Mouse (Mus musculus): ENCODE results near the gene Edc3. TPM values are rescaled to one million over a fixed set of nuclear protein-coding genes. Genes with fewer than 3 reads are reported as not detected.

The Edc3 gene
- polyA plus RNA-seq, 1 experiment from 2014 or later = 21.2 TPM

Other genes starting within 250 kb of the Edc3 start
- 11.8 and 12.3 TPM in 2 replicates for gene Scamp5, start 240.5 kb upstream of the Edc3 start, polyA plus RNA-seq (2016; fragmentation: Nextera tagmentation; extraction: Ambion mirVana)
- 12.9 and 14.2 TPM in 2 replicates for gene Rpp25, start 204.5 kb upstream of the Edc3 start, polyA plus RNA-seq (2016; fragmentation: Nextera tagmentation; extraction: Ambion mirVana)
- gene Cox5a, start 187.3 kb upstream of the Edc3 start, polyA plus RNA-seq (2016; fragmentation: Nextera tagmentation; extraction: Ambion mirVana) = 1,377 and 1,385 TPM in 2 replicates
- 12.8 TPM in 2 replicates for gene Fam219b, start 171.0 kb upstream of the Edc3 start, polyA plus RNA-seq (2016; fragmentation: Nextera tagmentation; extraction: Ambion mirVana)
- gene Mpi, start 155.8 kb upstream of the Edc3 start, polyA plus RNA-seq (2016; fragmentation: Nextera tagmentation; extraction: Ambion mirVana) = 75.6 and 82.6 TPM in 2 replicates
- gene Scamp2, start 147.6 kb upstream of the Edc3 start, polyA plus RNA-seq (2016; fragmentation: Nextera tagmentation; extraction: Ambion mirVana) = 52.5 and 55.6 TPM in 2 replicates
- 18.1 and 19.5 TPM in 2 replicates for gene Ulk3, start 119.1 kb upstream of the Edc3 start, polyA plus RNA-seq (2016; fragmentation: Nextera tagmentation; extraction: Ambion mirVana)
- gene Cplx3, start 102.3 kb upstream of the Edc3 start, polyA plus RNA-seq (2016; fragmentation: Nextera tagmentation; extraction: Ambion mirVana) = not detected in 2 replicates
- gene Lman1l, start 87.8 kb upstream of the Edc3 start, polyA plus RNA-seq (2016; fragmentation: Nextera tagmentation; extraction: Ambion mirVana) = not detected in 2 replicates
- 16.4 TPM in 2 replicates for gene Csk, start 54.9 kb upstream of the Edc3 start, polyA plus RNA-seq (2016; fragmentation: Nextera tagmentation; extraction: Ambion mirVana)
- not detected in 2 replicates for gene Cyp1a2, start 24.8 kb upstream of the Edc3 start, polyA plus RNA-seq (2016; fragmentation: Nextera tagmentation; extraction: Ambion mirVana)
- not detected in 2 replicates for gene Cyp1a1, start 20.6 kb upstream of the Edc3 start, polyA plus RNA-seq (2016; fragmentation: Nextera tagmentation; extraction: Ambion mirVana)
- 67.0 and 68.1 TPM in 2 replicates for gene Clk3, start 57.3 kb downstream of the Edc3 start, polyA plus RNA-seq (2016; fragmentation: Nextera tagmentation; extraction: Ambion mirVana)
- 27.0 and 29.8 TPM in 2 replicates for gene Arid3b, start 128.3 kb downstream of the Edc3 start, polyA plus RNA-seq (2016; fragmentation: Nextera tagmentation; extraction: Ambion mirVana)
- gene Ubl7, start 202.4 kb downstream of the Edc3 start, polyA plus RNA-seq (2016; fragmentation: Nextera tagmentation; extraction: Ambion mirVana) = 103 and 104 TPM in 2 replicates
- 0.14 and 0.18 TPM in 2 replicates for gene Sema7a, start 231.6 kb downstream of the Edc3 start, polyA plus RNA-seq (2016; fragmentation: Nextera tagmentation; extraction: Ambion mirVana)